Mouse (Mus musculus) ES-Bruce4 (cell line): ENCODE measurements around the gene Tmprss6.

Experiments
- CTCF ChIP-seq: IDR thresholded peaks from one replicate; pipeline ENCODE4 v1.8.1; 2011; ENCODE audit warnings: low read depth, low read length
- EP300 ChIP-seq: IDR thresholded peaks from 2 replicates; pipeline ENCODE4 v1.6.1; 2011; ENCODE audit warnings: low read depth, low read length; ENCODE audit not compliant: insufficient read depth
- POLR2A ChIP-seq: IDR thresholded peaks from one replicate; pipeline ENCODE4 v1.8.1; 2011; ENCODE audit warnings: low read length; ENCODE audit not compliant: insufficient read depth

GRCm38 (mm10) chr15:78475604-78476031 lies 7.2 kb upstream of the Tmprss6 start:
- TF ChIP-seq CTCF (no peak), POLR2A (no peak), EP300 (no peak)
